Mouse (Mus musculus): Measurements from ENCODE around the gene Wdr73. TPM values are rescaled to one million over a fixed set of nuclear protein-coding genes. Genes with fewer than 3 reads are reported as not detected.

Gene Wdr73
- total RNA-seq, 2 experiments from 2014 or later: 23.3 to 25.6 TPM

GRCm38 (mm10) chr7:80864831-80865230 lies 36.2 kb downstream of the Wdr73 start:
- intact Hi-C loops (cut with DNase I): no loop called here
- Histone ChIP-seq H3K27ac (peak overlapping the region; percentile 79; the same call in 1 of the 2 replicates), H3K4me3 (no peak overlapping the region)
- no peak for DNase-seq (ENCODE audit: extremely low spot score in 1 of 2, low spot score in 2 of 2)
- TF ChIP-seq CTCF (IDR thresholded peaks at IDR 0.05): no peak

- intact Hi-C loops (cut with DNase I): no loop called here
- peak overlapping the region; percentile 25; the same call in 1 of the 2 replicates for H3K4me3 ChIP-seq
Observed at GRCm38 (mm10) chr7:80864151-80864550, 36.9 kb downstream of the Wdr73 start.

GRCm38 (mm10) chr7:80863520-80863919 lies 37.5 kb downstream of the Wdr73 start:
- H3K4me3 ChIP-seq: peak overlapping the region; percentile 27
- peak in 1 of 2 experiments; percentile 36 for DNase-seq (ENCODE audit: extremely low spot score in 1 of 2, low spot score in 2 of 2)
- peak overlapping the region; percentile 79 for H3K27ac ChIP-seq
- TF ChIP-seq CTCF (IDR thresholded peaks at IDR 0.05): no peak
- intact Hi-C loops (cut with DNase I): no loop called here

More at GRCm38 (mm10) chr7:80864151-80864550, 36.9 kb downstream of the Wdr73 start:
- TF ChIP-seq CTCF (IDR thresholded peaks at IDR 0.05): no peak
- DNase-seq (ENCODE audit: extremely low spot score in 1 of 2, low spot score in 2 of 2): no peak
- H3K27ac ChIP-seq: peak overlapping the region; percentile 79

- intact Hi-C loops (cut with DNase I): no loop called here
- DNase-seq (ENCODE audit: extremely low spot score in 1 of 2, low spot score in 2 of 2): no peak
- no peak overlapping the region for H3K27ac ChIP-seq
- no peak overlapping the region for H3K4me3 ChIP-seq
- TF ChIP-seq CTCF (IDR thresholded peaks at IDR 0.05): no peak
Observed at GRCm38 (mm10) chr7:80862475-80862874, 38.6 kb downstream of the Wdr73 start.

- Histone ChIP-seq H3K27ac (peak within 1 kb of the TSS; percentile 94), H3K4me3 (peak within 1 kb of the TSS; percentile 92)
- intact Hi-C loops (cut with DNase I): loop anchor here (2.0 kb wide), 1 partner anchor 40 kb away; the partner anchor contains the start of gene Wdr73
- DNase-seq (ENCODE audit: extremely low spot score in 1 of 2, low spot score in 2 of 2): peak; percentile 83 to 89
- TF ChIP-seq CTCF (IDR thresholded peaks at IDR 0.05): no peak
Observed at GRCm38 (mm10) chr7:80860729-80861274, 40.3 kb downstream of the Wdr73 start, which contains the start of gene Zscan2. TSS of gene Zscan2 (plus strand) at chr7:80860920.

GRCm38 (mm10) chr7:80860227-80860626 lies 40.8 kb downstream of the Wdr73 start:
- peak overlapping the region; percentile 92 for H3K4me3 ChIP-seq
- H3K27ac ChIP-seq: peak overlapping the region; percentile 16; the same call in 1 of the 2 replicates
- DNase-seq (ENCODE audit: extremely low spot score in 1 of 2, low spot score in 2 of 2): no peak
- TF ChIP-seq CTCF (IDR thresholded peaks at IDR 0.05): no peak
- intact Hi-C loops (cut with DNase I): loop anchor here (2.0 kb wide), 1 partner anchor 41 kb away; the partner anchor contains the start of gene Wdr73

- peak; percentile 69 to 77 for DNase-seq (ENCODE audit: extremely low spot score in 1 of 2, low spot score in 2 of 2)
- intact Hi-C loops (cut with DNase I): loop anchor here (1.0 to 5.0 kb wide), 2 partner anchors 205 to 298 kb away; no protein-coding TSS in a partner anchor
- H3K27ac ChIP-seq: no peak overlapping the region
- TF ChIP-seq CTCF (IDR thresholded peaks at IDR 0.05): peak; percentile 93
- no peak overlapping the region for H3K4me3 ChIP-seq
Observed at GRCm38 (mm10) chr7:80857181-80857580, 43.9 kb downstream of the Wdr73 start.

GRCm38 (mm10) chr7:80855316-80855715 lies 45.8 kb downstream of the Wdr73 start:
- no peak for DNase-seq (ENCODE audit: extremely low spot score in 1 of 2, low spot score in 2 of 2)
- H3K4me3 ChIP-seq: no peak overlapping the region
- TF ChIP-seq CTCF (IDR thresholded peaks at IDR 0.05): no peak
- intact Hi-C loops (cut with DNase I): loop anchor here (5.0 kb wide), 1 partner anchor 207 kb away; no protein-coding TSS in a partner anchor
- H3K27ac ChIP-seq: no peak overlapping the region

- Histone ChIP-seq H3K4me3 (no peak overlapping the region), H3K27ac (no peak overlapping the region)
- intact Hi-C loops (cut with DNase I): no loop called here
- DNase-seq (ENCODE audit: extremely low spot score in 1 of 2, low spot score in 2 of 2): no peak
- peak; percentile 27 for TF ChIP-seq CTCF (IDR thresholded peaks at IDR 0.05)
Observed at GRCm38 (mm10) chr7:80853218-80853617, 47.9 kb downstream of the Wdr73 start.

GRCm38 (mm10) chr7:80850520-80850919 lies 50.5 kb downstream of the Wdr73 start:
- no peak for DNase-seq (ENCODE audit: extremely low spot score in 1 of 2, low spot score in 2 of 2)
- TF ChIP-seq CTCF (IDR thresholded peaks at IDR 0.05): no peak
- Histone ChIP-seq H3K27ac (no peak overlapping the region), H3K4me3 (no peak overlapping the region)
- intact Hi-C loops (cut with DNase I): no loop called here

- Histone ChIP-seq H3K27ac (no peak overlapping the region), H3K4me3 (no peak overlapping the region)
- intact Hi-C loops (cut with DNase I): loop anchor here (1.0 to 10.0 kb wide), 3 partner anchors 108 to 465 kb away; partner anchors contain the start of gene Fes
- DNase-seq (ENCODE audit: extremely low spot score in 1 of 2, low spot score in 2 of 2): peak; percentile 22 to 37
- TF ChIP-seq CTCF (IDR thresholded peaks at IDR 0.05): peak; percentile 95
Observed at GRCm38 (mm10) chr7:80849710-80850109, 51.4 kb downstream of the Wdr73 start.

GRCm38 (mm10) chr7:80849267-80849666 lies 51.8 kb downstream of the Wdr73 start:
- no peak for DNase-seq (ENCODE audit: extremely low spot score in 1 of 2, low spot score in 2 of 2)
- intact Hi-C loops (cut with DNase I): loop anchor here (1.0 to 10.0 kb wide), 3 partner anchors 108 to 464 kb away; partner anchors contain the start of gene Fes
- H3K4me3 ChIP-seq: no peak overlapping the region
- TF ChIP-seq CTCF (IDR thresholded peaks at IDR 0.05): no peak
- no peak overlapping the region for H3K27ac ChIP-seq

Data from left cerebral cortex, adult 2 months (tissue).